Mouse (Mus musculus) hindbrain, embryonic 16.5 days (tissue): ENCODE measurements around the gene Slc5a2. TPM values are rescaled to one million over a fixed set of nuclear protein-coding genes. Genes with fewer than 3 reads are reported as not detected.

ENCODE experiments used
- ATAC-seq: fragments of 200-750 bp; cut with Nextera tagmentation; 2 replicates; pipeline ENCODE4 v1.8.0; 2017; ENCODE audit warnings: moderate TSS enrichment, moderate library complexity
- H3K27ac ChIP-seq: fragments of 300-500 bp; sonication (generic); 2 replicates; pipeline ENCODE4 v1.5.1; 2014; ENCODE audit warnings: low read depth, mild to moderate bottlenecking, control low read depth, low read length, moderate library complexity
- H3K27me3 ChIP-seq: fragments of 300-500 bp; sonication (generic); replicated peaks from 2 replicates; pipeline ENCODE4 v1.6.1; 2014; ENCODE audit warnings: low read length; ENCODE audit not compliant: control insufficient read depth, insufficient read depth
- H3K36me3 ChIP-seq: fragments of 300-500 bp; sonication (generic); 2 replicates; pipeline ENCODE4 v1.6.1; 2014; ENCODE audit warnings: mild to moderate bottlenecking, low read length, moderate library complexity, mixed read lengths; ENCODE audit not compliant: control insufficient read depth, insufficient read depth
- H3K4me1 ChIP-seq: fragments of 300-500 bp; sonication (generic); 2 replicates; pipeline ENCODE4 v1.6.1; 2014; ENCODE audit warnings: low read depth, low read length; ENCODE audit not compliant: control insufficient read depth, insufficient read depth
- H3K4me2 ChIP-seq: fragments of 300-500 bp; sonication (generic); 2 replicates; pipeline ENCODE4 v1.6.1; 2014; ENCODE audit warnings: mild to moderate bottlenecking, low read length, control low read depth, moderate library complexity
- H3K4me3 ChIP-seq: fragments of 300-500 bp; sonication (generic); 2 replicates; pipeline ENCODE4 v1.5.1; 2014; ENCODE audit warnings: mild to moderate bottlenecking, low read length, control low read depth, moderate library complexity
- H3K9ac ChIP-seq: fragments of 300-500 bp; sonication (generic); 2 replicates; pipeline ENCODE4 v1.6.1; 2014; ENCODE audit warnings: low read depth, mild to moderate bottlenecking, control low read depth, low read length, moderate library complexity
- H3K9me3 ChIP-seq: fragments of 300-500 bp; sonication (generic); 2 replicates; pipeline ENCODE4 v1.6.1; 2014; ENCODE audit warnings: mild to moderate bottlenecking, low read length, moderate library complexity; ENCODE audit not compliant: control insufficient read depth
- WGBS: fragments of 180-500 bp; shearing (Covaris S2); extraction: QIAGEN DNeasy Blood & Tissue Kit; methylation state at CpG from one replicate; pipeline ENCODE4 v1.1.7; 2014; 5-methylcytosine and 5-hydroxymethylcytosine counted together
- polyA plus RNA-seq: library from polyadenylated mRNA; unstranded; fragments of >200 nt; fragmentation: Nextera tagmentation; extraction: Ambion mirVana; gene quantifications from 2 replicates; pipeline ENCODE4 v1.2.1, GENCODE M21; 2015

Gene Slc5a2
- polyA plus RNA-seq, 1 experiment from 2014 or later, result 0.15 TPM

- no peak for ATAC-seq
Observed at GRCm38 (mm10) chr7:128285060-128285459, 19.6 kb downstream of the Slc5a2 start.

DNA sequence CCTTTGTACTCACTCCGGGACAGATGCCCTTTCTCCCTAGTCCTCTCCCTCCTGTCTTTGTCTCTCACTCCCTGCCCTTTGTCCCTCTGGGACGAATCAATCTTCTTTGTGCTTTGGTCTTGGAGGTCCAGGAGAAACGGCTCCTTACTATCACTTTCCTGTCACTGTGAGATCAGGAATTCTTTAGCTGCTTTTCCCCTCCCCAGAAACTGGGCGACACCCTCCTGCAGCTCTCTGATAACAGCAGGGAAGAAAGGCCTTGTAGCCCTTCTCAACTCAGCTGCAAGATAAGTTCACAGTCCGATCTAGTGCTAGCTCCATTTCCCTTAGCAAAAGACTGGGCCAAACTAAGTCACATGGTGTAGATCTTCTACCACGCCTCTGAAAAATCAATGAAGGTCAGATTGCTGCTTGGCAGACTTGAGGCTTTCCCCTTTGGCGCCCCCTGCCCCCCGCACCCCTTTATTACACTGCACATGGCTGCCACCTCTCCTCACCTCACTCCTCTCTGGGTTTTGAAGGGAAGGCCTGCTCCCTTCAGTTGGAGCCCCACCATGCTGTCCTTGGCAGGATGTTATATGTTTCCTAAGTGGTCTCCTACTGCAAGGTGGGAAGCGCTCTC is 23.6 kb downstream of the Slc5a2 start:
- Histone ChIP-seq H3K4me3 (no peak overlapping the region), H3K9me3 (no peaks in the 10 kb centered on the region), H3K36me3 (peaks cover 12% of the 10 kb centered on the region; the same call in 1 of the 2 replicates), H3K9ac (no peak overlapping the region), H3K27me3 (no peaks in the 10 kb centered on the region), H3K4me2 (no peak overlapping the region), H3K27ac (no peak overlapping the region), H3K4me1 (no peaks in the 10 kb centered on the region)
- ATAC-seq, result no peak
- 25% methylated on average over 9 of the region's 9 CpGs for WGBS

More at GRCm38 (mm10) chr7:128285060-128285459, 19.6 kb downstream of the Slc5a2 start:
- H3K4me2 ChIP-seq, result no peak overlapping the region
- no peaks in the 10 kb centered on the region for H3K27me3 ChIP-seq
- H3K4me3 ChIP-seq, result no peak overlapping the region
- H3K9me3 ChIP-seq, result no peaks in the 10 kb centered on the region
- peaks cover 12% of the 10 kb centered on the region; the same call in 1 of the 2 replicates for H3K36me3 ChIP-seq
- H3K4me1 ChIP-seq, result no peaks in the 10 kb centered on the region
- WGBS, result 90% methylated on average over 8 of the region's 8 CpGs
- no peak overlapping the region for H3K27ac ChIP-seq
- no peak overlapping the region for H3K9ac ChIP-seq

DNA sequence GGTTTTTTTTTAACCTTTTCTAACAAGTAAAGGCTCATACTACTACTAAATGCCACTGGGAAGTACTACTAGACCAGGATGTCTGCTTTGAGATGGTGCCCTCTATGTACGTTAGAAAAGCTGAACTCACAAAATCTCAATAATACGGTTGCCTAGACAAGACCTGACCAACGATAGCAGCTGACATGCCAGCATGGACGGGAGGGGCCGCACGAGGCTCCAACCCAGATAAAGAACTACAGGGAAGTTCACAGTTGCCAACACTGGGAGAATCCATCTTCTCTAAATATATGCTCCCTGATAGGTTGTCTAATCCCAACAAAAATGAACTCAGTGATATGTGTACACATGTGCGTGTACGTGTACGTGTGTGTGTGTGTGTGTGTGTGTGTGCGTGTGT is 29.3 kb downstream of the Slc5a2 start:
- H3K36me3 ChIP-seq, result no peaks in the 10 kb centered on the region
- peaks cover 13% of the 10 kb centered on the region for H3K4me1 ChIP-seq
- no peak overlapping the region for H3K4me3 ChIP-seq
- H3K9ac ChIP-seq, result no peak overlapping the region
- no peak for ATAC-seq
- no peaks in the 10 kb centered on the region for H3K27me3 ChIP-seq
- H3K9me3 ChIP-seq, result no peaks in the 10 kb centered on the region
- WGBS, result 94% methylated on average over 10 of the region's 10 CpGs
- no peak overlapping the region for H3K4me2 ChIP-seq
- H3K27ac ChIP-seq, result no peak overlapping the region

DNA sequence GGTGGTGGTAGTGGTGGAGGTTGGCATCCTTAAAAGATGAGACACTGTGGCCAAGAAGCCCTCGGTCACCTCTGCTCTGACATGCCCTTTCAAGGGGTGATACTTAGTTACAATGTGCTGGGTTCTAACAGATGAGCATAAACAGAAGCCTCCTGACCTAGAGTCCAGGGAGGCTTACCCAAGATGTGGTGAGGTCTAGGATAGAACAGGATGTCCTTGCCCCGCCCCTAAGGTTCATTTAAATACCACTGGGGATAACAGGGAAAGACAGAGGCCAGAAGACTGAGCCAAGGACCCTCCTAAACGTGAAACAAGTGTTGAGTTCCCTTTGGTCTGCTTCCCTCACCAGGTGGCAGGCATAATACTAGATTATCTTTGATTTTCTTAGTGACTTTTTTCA is 31.1 kb downstream of the Slc5a2 start:
- no peaks in the 10 kb centered on the region for H3K9me3 ChIP-seq
- H3K4me2 ChIP-seq, result no peak overlapping the region
- no peak overlapping the region for H3K9ac ChIP-seq
- no peaks in the 10 kb centered on the region for H3K36me3 ChIP-seq
- ATAC-seq, result no peak
- no peak overlapping the region for H3K27ac ChIP-seq
- 77% methylated on average over 3 of the region's 3 CpGs for WGBS
- peaks cover 13% of the 10 kb centered on the region for H3K4me1 ChIP-seq
- H3K4me3 ChIP-seq, result no peak overlapping the region
- H3K27me3 ChIP-seq, result no peaks in the 10 kb centered on the region

GRCm38 (mm10) chr7:128297291-128297616 is 31.8 kb downstream of the Slc5a2 start:
- peak overlapping the region; percentile 85 for H3K4me3 ChIP-seq
- peak overlapping the region; percentile 94 for H3K9ac ChIP-seq
- peaks cover 13% of the 10 kb centered on the region for H3K4me1 ChIP-seq
- no peaks in the 10 kb centered on the region for H3K9me3 ChIP-seq
- ATAC-seq, result 0 out of 2 replicates have a peak, but pooled peaks have one; percentile 6
- H3K27me3 ChIP-seq, result no peaks in the 10 kb centered on the region
- no peak overlapping the region; the same call in 1 of the 2 replicates for H3K27ac ChIP-seq
- peak overlapping the region; percentile 80 for H3K4me2 ChIP-seq
- WGBS, result 37% methylated on average over 10 of the region's 10 CpGs
- no peaks in the 10 kb centered on the region for H3K36me3 ChIP-seq

DNA sequence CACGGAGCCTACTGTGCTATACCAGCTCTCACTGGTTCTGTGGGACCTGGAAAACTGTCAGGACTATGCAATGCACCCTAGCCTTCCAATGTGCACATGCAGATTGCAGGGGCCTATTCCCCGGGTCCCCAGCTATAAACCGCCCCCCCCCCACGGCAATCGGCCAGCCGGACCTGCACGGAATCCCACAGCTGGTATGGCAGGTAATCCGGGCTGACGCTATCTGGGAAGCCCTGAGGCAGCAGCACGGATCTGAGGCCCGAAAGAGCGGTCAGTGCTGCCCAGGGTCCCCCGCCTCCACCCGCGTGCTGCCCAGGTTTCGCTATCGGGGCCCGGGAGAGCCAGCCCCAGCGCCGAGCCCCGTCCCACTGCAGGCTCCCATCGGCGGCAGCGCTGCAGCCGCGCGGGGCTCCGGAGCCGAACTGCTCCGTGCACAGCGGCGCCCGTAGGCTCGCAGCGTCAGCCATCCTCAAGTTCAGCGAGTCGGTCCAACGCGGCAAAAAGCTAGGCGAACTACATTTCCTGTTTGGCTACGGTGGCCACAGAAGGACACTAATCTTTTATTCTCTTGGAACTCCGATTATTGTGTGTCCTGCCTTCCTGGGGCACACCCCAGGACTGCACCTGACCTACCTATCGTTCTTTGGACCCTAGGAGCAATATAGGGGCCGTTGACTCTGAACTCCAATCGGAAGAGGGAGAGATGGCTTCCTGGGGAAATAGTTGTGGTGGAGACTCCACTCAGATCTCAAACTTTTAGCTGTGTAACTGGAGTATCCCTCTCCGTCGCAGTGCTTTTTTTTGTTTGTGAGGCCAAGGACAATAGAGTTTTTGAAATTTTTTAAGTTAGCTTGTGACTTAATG is 32.4 kb downstream of the Slc5a2 start, which contains the start of gene BC017158:
Gene BC017158 (minus strand): TSS at position 554 of the 864 bp plus-strand sequence.
- Histone ChIP-seq H3K36me3 (no peaks in the 10 kb centered on the region), H3K4me3 (peak within 1 kb of the TSS; percentile 85), H3K27ac (peak within 1 kb of the TSS; percentile 73), H3K4me2 (peak within 1 kb of the TSS; percentile 80), H3K9ac (peak within 1 kb of the TSS; percentile 94), H3K4me1 (peaks cover 13% of the 10 kb centered on the region), H3K27me3 (no peaks in the 10 kb centered on the region), H3K9me3 (no peaks in the 10 kb centered on the region)
- peak; percentile 78 for ATAC-seq
- 2% methylated on average over 44 of the region's 47 CpGs for WGBS

DNA sequence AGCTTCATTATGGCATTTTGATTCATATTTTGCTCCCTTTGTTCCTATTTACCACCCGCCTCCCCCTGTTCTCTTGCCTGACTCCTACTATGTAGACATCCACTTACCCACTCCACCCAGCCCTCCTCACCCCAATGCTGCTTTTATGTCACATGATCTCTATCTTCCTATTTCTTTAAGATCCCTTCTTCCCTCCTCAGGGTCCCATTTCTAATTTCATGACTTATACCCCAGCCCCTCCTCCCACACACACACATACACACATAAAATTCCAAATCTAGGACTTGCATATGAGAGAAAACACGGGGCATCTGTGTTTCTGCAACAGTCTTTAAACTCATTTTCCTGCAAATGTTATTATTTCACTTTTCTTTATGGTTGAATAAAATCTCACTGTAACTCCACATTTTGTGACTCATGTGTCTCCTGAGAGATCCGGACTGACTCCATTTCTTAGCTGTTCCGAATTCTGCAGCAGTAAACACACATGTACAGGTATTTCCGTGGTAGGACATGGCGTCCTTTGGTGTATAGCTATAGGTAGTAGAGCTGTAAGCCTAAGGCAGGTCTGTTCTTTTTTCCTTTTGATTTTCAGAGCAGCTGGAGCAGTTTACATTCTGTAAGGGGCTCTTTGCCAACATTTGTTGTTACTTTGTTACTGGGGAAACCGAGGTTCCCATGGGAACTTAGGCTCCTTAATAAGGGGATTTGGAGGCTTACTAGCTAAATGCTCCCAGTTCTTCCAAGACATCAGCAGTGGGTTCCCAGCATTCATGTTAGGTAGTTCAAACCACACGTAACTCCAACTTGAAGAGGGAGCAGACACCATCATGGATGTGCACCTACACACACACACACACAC is 33.3 kb downstream of the Slc5a2 start:
- Histone ChIP-seq H3K36me3 (no peaks in the 10 kb centered on the region), H3K4me3 (peak overlapping the region; percentile 85), H3K9me3 (no peaks in the 10 kb centered on the region), H3K27ac (no peak overlapping the region), H3K4me2 (peak overlapping the region; percentile 80), H3K9ac (peak overlapping the region; percentile 94), H3K4me1 (peaks cover 13% of the 10 kb centered on the region), H3K27me3 (no peaks in the 10 kb centered on the region)
- 66% methylated on average over 8 of the region's 8 CpGs for WGBS
- no peak for ATAC-seq

- no peak overlapping the region for H3K9ac ChIP-seq
- H3K9me3 ChIP-seq, result no peaks in the 10 kb centered on the region
- H3K4me1 ChIP-seq, result peaks cover 13% of the 10 kb centered on the region
- H3K27ac ChIP-seq, result no peak overlapping the region
- no peak overlapping the region for H3K4me3 ChIP-seq
- ATAC-seq, result no peak
- H3K27me3 ChIP-seq, result no peaks in the 10 kb centered on the region
- no peak overlapping the region for H3K4me2 ChIP-seq
- no peaks in the 10 kb centered on the region for H3K36me3 ChIP-seq
- WGBS, result 74% methylated on average over 3 of the region's 3 CpGs
Observed at GRCm38 (mm10) chr7:128300952-128301351, 35.5 kb downstream of the Slc5a2 start.
